Mouse (Mus musculus): Measurements from ENCODE around the gene Zdhhc5. TPM values are rescaled to one million over a fixed set of nuclear protein-coding genes. Genes with fewer than 3 reads are reported as not detected.

The Zdhhc5 gene
- polyA plus RNA-seq, 1 experiment = 5.9 TPM

DNA sequence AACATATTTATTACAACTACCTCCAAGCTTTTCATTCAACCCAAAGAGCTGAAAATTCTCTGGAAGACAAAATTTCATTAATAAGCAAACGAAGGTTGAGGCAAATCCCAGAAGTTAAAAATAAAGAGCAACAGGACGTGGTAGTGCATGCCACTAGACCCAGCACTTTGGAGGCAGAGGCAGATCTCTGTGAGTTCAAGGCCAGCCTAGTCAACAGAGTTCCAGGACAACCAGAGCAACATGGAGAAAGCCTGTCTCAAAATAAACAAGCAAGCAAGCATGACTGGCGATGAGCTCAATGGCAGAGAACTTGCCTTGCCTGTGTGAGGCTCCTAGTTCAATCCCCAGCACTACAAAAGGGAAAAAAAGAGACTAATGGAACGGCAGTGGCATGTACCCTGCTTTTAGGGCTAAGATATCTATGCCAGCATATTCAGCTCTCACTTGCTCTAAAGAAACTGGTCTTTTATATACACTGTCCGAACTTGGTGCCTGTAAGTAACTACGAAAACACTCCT, 67.9 kb downstream of the Zdhhc5 start:
- no peaks in the 10 kb centered on the region for H3K36me3 ChIP-seq (ENCODE audit: control insufficient read depth)
- no peaks in the 10 kb centered on the region for H3K27me3 ChIP-seq (ENCODE audit: control insufficient read depth)
- H3K9me3 ChIP-seq (ENCODE audit: control insufficient read depth, low read length) = no peaks in the 10 kb centered on the region
- no peak overlapping the region for H3K4me3 ChIP-seq (replicated peaks)
- TF ChIP-seq TAL1 (IDR thresholded peaks at IDR 0.05; ENCODE audit: low read length) (no peak), GATA1 (IDR thresholded peaks at IDR 0.05; ENCODE audit: low read length) (no peak)
- H3K4me1 ChIP-seq (ENCODE audit: control insufficient read depth) = peaks cover 36% of the 10 kb centered on the region

DNA sequence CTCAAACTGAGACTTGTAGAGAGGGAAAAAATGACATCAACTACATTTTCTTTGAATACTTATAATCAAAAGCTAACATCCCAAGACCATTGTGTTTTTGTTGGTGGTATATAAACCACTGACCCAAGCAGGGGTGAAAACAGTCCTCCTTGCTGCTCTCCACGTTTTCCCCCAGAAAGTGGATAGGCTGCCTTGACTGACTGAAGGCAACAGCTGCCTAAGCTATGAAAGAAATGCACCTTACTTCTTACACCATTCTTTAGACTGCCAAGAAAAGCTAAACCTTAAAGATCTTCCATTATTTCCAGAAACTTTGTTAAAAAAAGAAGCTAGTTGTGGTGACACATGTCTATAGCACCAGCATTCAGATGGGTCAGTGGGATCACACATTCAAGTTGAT, 68.8 kb downstream of the Zdhhc5 start:
- peaks cover 34% of the 10 kb centered on the region for H3K4me1 ChIP-seq (ENCODE audit: control insufficient read depth)
- TF ChIP-seq GATA1 (IDR thresholded peaks at IDR 0.05; ENCODE audit: low read length) (no peak), TAL1 (IDR thresholded peaks at IDR 0.05; ENCODE audit: low read length) (no peak)

DNA sequence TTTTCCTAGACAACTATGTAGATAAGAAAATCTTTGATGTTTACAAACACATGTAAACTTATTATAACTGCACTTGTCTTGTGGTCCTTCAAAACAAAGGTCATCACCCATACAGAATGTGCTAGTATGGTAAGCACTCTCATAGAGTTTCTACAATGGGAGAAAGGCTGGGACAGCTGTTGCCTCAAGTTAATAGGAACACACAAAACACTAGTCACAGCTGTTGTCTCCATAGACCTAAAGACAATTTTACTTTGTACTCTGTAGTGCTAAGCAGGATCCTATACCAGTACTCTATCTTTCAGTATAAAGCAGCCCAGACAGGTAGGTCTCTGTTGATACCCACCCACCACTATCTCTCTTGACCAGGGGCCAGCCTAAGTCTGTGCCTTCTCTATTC, 74.1 kb downstream of the Zdhhc5 start:
- H3K4me1 ChIP-seq (ENCODE audit: control insufficient read depth) = peaks cover 17% of the 10 kb centered on the region
- no peak overlapping the region for H3K4me3 ChIP-seq (replicated peaks)
- TF ChIP-seq TAL1 (IDR thresholded peaks at IDR 0.05; ENCODE audit: low read length) (no peak), GATA1 (IDR thresholded peaks at IDR 0.05; ENCODE audit: low read length) (no peak)
- H3K27me3 ChIP-seq (ENCODE audit: control insufficient read depth) = no peaks in the 10 kb centered on the region
- no peaks in the 10 kb centered on the region for H3K9me3 ChIP-seq (ENCODE audit: control insufficient read depth, low read length)
- H3K36me3 ChIP-seq (ENCODE audit: control insufficient read depth) = no peaks in the 10 kb centered on the region; the same call in 1 of the 2 replicates

More for the DNA sequence above, 68.8 kb downstream of the Zdhhc5 start:
- no peak overlapping the region for H3K4me3 ChIP-seq (replicated peaks)
- H3K9me3 ChIP-seq (ENCODE audit: control insufficient read depth, low read length) = no peaks in the 10 kb centered on the region
- H3K27me3 ChIP-seq (ENCODE audit: control insufficient read depth) = no peaks in the 10 kb centered on the region
- H3K36me3 ChIP-seq (ENCODE audit: control insufficient read depth) = no peaks in the 10 kb centered on the region; the same call in 1 of the 2 replicates

DNA sequence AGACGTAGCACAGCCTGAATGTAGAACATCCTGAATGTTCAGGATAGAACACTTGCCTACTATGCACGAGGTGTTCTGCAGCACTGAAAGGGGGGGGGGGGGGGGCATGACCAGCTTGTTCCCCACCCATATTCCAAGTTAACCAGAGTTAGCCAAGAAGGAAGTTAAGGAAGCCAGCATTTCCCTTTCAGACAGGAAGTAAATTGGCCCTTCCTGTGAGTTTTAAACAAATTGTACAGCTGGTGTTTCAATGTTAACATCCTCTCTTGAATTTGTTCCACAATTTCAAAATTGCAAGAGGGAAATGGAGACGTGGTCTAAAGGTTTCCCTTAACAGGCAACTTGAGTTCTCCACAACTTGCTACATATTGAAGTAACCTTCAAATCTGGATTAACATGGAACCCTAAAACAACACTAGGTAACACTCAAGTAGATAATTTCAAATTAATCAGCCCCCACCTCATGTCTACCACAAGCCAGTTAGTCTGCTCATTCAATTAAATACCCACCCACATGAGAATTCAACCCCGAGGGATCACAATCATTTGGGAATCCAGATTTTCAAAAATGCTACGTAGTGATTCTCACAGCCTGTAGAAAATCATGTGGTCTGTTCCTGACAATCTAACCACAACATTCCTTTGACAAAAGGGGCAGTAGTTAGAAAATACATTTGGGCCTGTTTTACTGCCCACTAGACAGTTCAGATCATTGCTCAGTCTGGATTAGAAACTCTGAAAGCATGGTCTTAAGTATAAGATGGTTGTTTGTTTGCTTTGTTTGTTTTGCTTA, 76.4 kb downstream of the Zdhhc5 start:
- no peak for TF ChIP-seq TAL1 (IDR thresholded peaks at IDR 0.05; ENCODE audit: low read length)
- no peak for TF ChIP-seq GATA1 (IDR thresholded peaks at IDR 0.05; ENCODE audit: low read length)
- no peaks in the 10 kb centered on the region; the same call in 1 of the 2 replicates for H3K36me3 ChIP-seq (ENCODE audit: control insufficient read depth)
- no peak overlapping the region for H3K4me3 ChIP-seq (replicated peaks)
- H3K9me3 ChIP-seq (ENCODE audit: control insufficient read depth, low read length) = no peaks in the 10 kb centered on the region
- no peaks in the 10 kb centered on the region for H3K27me3 ChIP-seq (ENCODE audit: control insufficient read depth)
- H3K4me1 ChIP-seq (ENCODE audit: control insufficient read depth) = peaks cover 30% of the 10 kb centered on the region

Other genes with a start within 250 kb of the Zdhhc5 start
- gene Tfpi, start 238.4 kb downstream of the Zdhhc5 start, polyA plus RNA-seq (2012) = 0.09 TPM in 1 of 2 replicates, not detected in the other
- gene Ctnnd1, start 64.4 kb downstream of the Zdhhc5 start, polyA plus RNA-seq (2012) = 0.23 and 0.29 TPM in 2 replicates
- gene Btbd18, start 56.1 kb downstream of the Zdhhc5 start, polyA plus RNA-seq (2012) = not detected in 2 replicates
- 19.5 and 22.6 TPM in 2 replicates for gene Selenoh, start 44.4 kb downstream of the Zdhhc5 start, polyA plus RNA-seq (2012)
- not detected in 2 replicates for gene Gm28635, start 37.1 kb downstream of the Zdhhc5 start, polyA plus RNA-seq (2012)
- 3.0 and 3.1 TPM in 2 replicates for gene Med19, start 36.8 kb downstream of the Zdhhc5 start, polyA plus RNA-seq (2012)
- 0.56 and 0.83 TPM in 2 replicates for gene Tmx2, start 36.0 kb downstream of the Zdhhc5 start, polyA plus RNA-seq (2012)
- gene Clp1, start 12.2 kb upstream of the Zdhhc5 start, polyA plus RNA-seq (2012) = 0.18 and 0.22 TPM in 2 replicates
- gene Ypel4, start 18.9 kb upstream of the Zdhhc5 start, polyA plus RNA-seq (2012) = 145 and 156 TPM in 2 replicates
- 0.10 and 0.76 TPM in 2 replicates for gene Gm19426, start 28.5 kb upstream of the Zdhhc5 start, polyA plus RNA-seq (2012)
- gene Serping1, start 60.3 kb upstream of the Zdhhc5 start, polyA plus RNA-seq (2012) = not detected in 2 replicates
- gene Ube2l6, start 83.6 kb upstream of the Zdhhc5 start, polyA plus RNA-seq (2012) = 9.9 and 22.9 TPM in 2 replicates
- 0.08 and 0.09 TPM in 2 replicates for gene Smtnl1, start 107.5 kb upstream of the Zdhhc5 start, polyA plus RNA-seq (2012)
- gene Timm10, start 111.8 kb upstream of the Zdhhc5 start, polyA plus RNA-seq (2012) = 0.90 and 0.99 TPM in 2 replicates
- 20.3 and 29.2 TPM in 2 replicates for gene Slc43a1, start 123.7 kb upstream of the Zdhhc5 start, polyA plus RNA-seq (2012)
- gene Rtn4rl2, start 171.5 kb upstream of the Zdhhc5 start, polyA plus RNA-seq (2012) = not detected in 2 replicates
- 7.1 and 8.4 TPM in 2 replicates for gene Slc43a3, start 221.4 kb upstream of the Zdhhc5 start, polyA plus RNA-seq (2012)

Data from erythroblast, embryonic 14.5 days (primary cell).